Mouse (Mus musculus) limb, embryonic 15.5 days (tissue): ENCODE data around the gene Chn1. TPM values are rescaled to one million over a fixed set of nuclear protein-coding genes. Genes with fewer than 3 reads are reported as not detected.
A peak's percentile ranks its signal among the peaks of the same experiment; 100 is the strongest.

Experiments used
- ATAC-seq: fragments of 200-750 bp; cut with Nextera tagmentation; 2 replicates; pipeline ENCODE4 v1.8.0; 2017; ENCODE audit warnings: low read depth, moderate TSS enrichment; ENCODE audit not compliant: insufficient number of reproducible peaks, low FRiP score, low TSS enrichment
- H3K27ac ChIP-seq: fragments of 300-500 bp; sonication (generic); 2 replicates; pipeline ENCODE4 v1.5.1; 2015; ENCODE audit warnings: moderate library complexity, mild to moderate bottlenecking, inconsistent platforms
- H3K27me3 ChIP-seq: fragments of 300-500 bp; sonication (generic); 2 replicates; pipeline ENCODE4 v1.6.1; 2015; ENCODE audit warnings: inconsistent platforms
- H3K36me3 ChIP-seq: fragments of 300-500 bp; sonication (generic); 2 replicates; pipeline ENCODE4 v1.6.1; 2015; ENCODE audit warnings: inconsistent platforms
- H3K4me1 ChIP-seq: fragments of 300-500 bp; sonication (generic); 2 replicates; pipeline ENCODE4 v1.6.1; 2015; ENCODE audit warnings: inconsistent platforms
- H3K4me2 ChIP-seq: fragments of 300-500 bp; sonication (generic); 2 replicates; pipeline ENCODE4 v1.6.1; 2015; ENCODE audit warnings: mild to moderate bottlenecking, inconsistent platforms
- H3K4me3 ChIP-seq: fragments of 300-500 bp; sonication (generic); 2 replicates; pipeline ENCODE4 v1.5.1; 2015; ENCODE audit warnings: mild to moderate bottlenecking, inconsistent platforms
- H3K9ac ChIP-seq: fragments of 300-500 bp; sonication (generic); 2 replicates; pipeline ENCODE4 v1.6.1; 2015; ENCODE audit warnings: inconsistent platforms
- H3K9me3 ChIP-seq: fragments of 300-500 bp; sonication (generic); 2 replicates; pipeline ENCODE4 v1.6.1; 2016; ENCODE audit warnings: inconsistent platforms
- WGBS: fragments of 180-500 bp; shearing (Covaris S2); methylation state at CpG from one replicate; pipeline ENCODE4 v1.1.7; 2015; 5-methylcytosine and 5-hydroxymethylcytosine counted together
- polyA plus RNA-seq: library from polyadenylated mRNA; unstranded; fragments of >200 nt; fragmentation: Nextera tagmentation; extraction: Ambion mirVana; gene quantifications from 2 replicates; pipeline ENCODE4 v1.2.1, GENCODE M21; 2015

Chn1 gene
- polyA plus RNA-seq, 1 experiment from 2014 or later, result 20.2 TPM

DNA sequence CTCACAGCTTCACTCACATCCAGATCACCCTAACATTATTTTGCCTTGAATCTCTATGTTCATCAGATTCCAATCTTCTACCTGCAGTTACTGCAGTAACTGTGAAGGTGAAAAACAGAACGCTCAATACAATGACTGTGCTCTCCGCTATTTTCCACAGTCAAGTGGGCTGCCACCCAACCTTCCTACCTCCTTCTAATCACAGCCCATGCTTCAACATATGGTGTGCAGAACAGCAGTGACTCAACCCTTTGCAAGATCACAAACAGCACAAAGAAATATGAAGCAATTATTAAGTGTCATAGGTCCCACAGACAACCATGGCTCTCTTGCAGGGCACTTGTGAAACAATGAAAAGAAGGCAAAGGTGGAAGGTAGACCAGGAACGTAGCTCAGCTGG, 33.9 kb downstream of the Chn1 start:
- H3K4me2 ChIP-seq, result no peak overlapping the region
- no peaks in the 10 kb centered on the region for H3K9me3 ChIP-seq
- no peaks in the 10 kb centered on the region for H3K36me3 ChIP-seq
- H3K9ac ChIP-seq, result no peak overlapping the region
- H3K4me3 ChIP-seq, result no peak overlapping the region
- no peak overlapping the region for H3K27ac ChIP-seq
- H3K4me1 ChIP-seq, result no peaks in the 10 kb centered on the region
- ATAC-seq, result no peak
- WGBS, result 80% methylated on average over 3 of the region's 3 CpGs
- H3K27me3 ChIP-seq, result no peaks in the 10 kb centered on the region

DNA sequence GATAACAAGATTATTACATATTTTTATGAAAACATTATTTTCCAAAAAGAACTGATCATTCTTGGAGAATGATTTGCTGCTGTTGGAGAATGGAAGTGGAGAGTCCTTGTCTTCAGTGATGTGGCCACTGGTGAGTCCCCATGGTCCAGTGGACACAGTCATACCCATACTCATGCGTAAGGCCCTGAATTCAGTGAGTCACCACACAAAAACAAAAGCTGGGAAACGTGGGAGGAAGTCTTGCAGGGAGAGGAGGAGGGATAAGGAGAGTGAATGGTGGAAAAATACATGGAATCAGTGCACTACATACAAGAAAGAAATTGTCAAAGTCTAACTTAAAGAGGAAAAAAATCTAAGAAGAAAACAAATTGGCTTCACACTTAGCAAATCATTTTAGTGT, 47.3 kb downstream of the Chn1 start:
- Histone ChIP-seq H3K9me3 (no peaks in the 10 kb centered on the region), H3K4me3 (no peak overlapping the region), H3K9ac (no peak overlapping the region), H3K4me2 (no peak overlapping the region), H3K27me3 (no peaks in the 10 kb centered on the region), H3K27ac (no peak overlapping the region), H3K4me1 (no peaks in the 10 kb centered on the region), H3K36me3 (no peaks in the 10 kb centered on the region)
- no peak for ATAC-seq
- WGBS, result 75% methylated on average over 2 of the region's 2 CpGs

DNA sequence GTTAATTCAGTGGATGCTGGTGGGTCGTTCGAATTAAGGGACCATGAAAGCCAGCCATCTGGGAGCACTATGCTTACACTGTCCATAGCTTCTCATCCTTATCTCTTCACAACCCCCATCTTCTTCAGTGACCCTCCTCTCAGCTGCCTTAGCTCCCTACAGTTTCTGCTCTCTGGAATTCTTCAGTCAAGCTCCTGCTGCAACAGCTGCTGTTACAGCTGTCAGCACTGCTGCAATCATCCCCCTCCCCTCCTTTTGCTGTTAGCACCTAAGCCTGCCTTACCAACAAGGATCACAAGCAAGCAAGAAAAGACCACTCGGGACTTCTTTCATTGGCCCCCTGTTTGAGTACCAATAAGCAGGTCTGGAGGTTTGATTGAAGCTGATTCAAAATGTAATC, 50.2 kb downstream of the Chn1 start:
- no peak for ATAC-seq
- H3K36me3 ChIP-seq, result no peaks in the 10 kb centered on the region
- no peaks in the 10 kb centered on the region for H3K4me1 ChIP-seq
- no peak overlapping the region for H3K9ac ChIP-seq
- no peaks in the 10 kb centered on the region for H3K27me3 ChIP-seq
- H3K9me3 ChIP-seq, result no peaks in the 10 kb centered on the region
- H3K4me3 ChIP-seq, result no peak overlapping the region
- H3K4me2 ChIP-seq, result no peak overlapping the region
- 56% methylated on average over 3 of the region's 3 CpGs for WGBS
- no peak overlapping the region for H3K27ac ChIP-seq

DNA sequence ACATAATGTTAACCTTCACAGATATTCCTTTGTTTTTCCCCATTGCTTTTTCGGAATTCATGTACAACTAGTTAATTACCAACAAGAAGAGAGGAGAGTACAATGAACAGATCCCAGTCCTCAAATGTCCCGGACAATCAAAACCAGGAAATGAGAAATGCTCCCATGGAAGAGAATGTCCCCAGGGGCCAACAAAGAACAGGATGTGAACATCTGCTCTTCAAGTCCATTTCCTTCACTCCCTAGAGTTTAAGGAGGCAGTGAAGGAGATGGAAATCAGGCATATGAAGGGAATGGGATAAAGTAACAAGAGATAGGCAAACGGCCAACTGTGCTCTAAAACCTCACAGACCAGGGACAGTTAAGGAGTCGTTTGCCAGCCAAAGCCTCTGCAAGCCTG, 53.3 kb downstream of the Chn1 start:
- 14% methylated on average over 4 of the region's 4 CpGs for WGBS
- H3K36me3 ChIP-seq, result no peaks in the 10 kb centered on the region
- no peak overlapping the region for H3K9ac ChIP-seq
- no peak overlapping the region for H3K4me3 ChIP-seq
- no peak for ATAC-seq
- H3K4me2 ChIP-seq, result no peak overlapping the region
- H3K9me3 ChIP-seq, result no peaks in the 10 kb centered on the region
- H3K27me3 ChIP-seq, result no peaks in the 10 kb centered on the region
- H3K27ac ChIP-seq, result no peak overlapping the region
- H3K4me1 ChIP-seq, result no peaks in the 10 kb centered on the region

DNA sequence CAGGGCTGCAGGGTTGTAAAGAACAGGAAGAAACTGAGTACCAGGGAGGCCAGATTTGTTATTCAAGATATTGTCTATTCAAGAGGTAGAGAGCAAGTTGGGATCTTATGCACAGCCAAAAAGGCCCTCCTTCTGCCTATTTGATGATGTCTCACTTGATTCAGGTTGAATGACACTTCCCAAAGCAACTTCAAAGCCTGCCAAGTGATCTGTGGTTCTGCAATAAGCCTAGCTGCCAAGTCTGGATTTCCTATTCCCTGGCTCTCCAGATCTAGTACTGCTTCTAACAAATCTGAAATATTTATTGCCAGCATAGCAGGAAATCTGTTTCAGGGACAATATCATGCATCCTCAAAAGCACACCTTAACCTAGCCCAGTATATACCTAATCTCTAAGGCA, 62.7 kb downstream of the Chn1 start:
- no peaks in the 10 kb centered on the region for H3K27me3 ChIP-seq
- H3K4me2 ChIP-seq, result no peak overlapping the region
- no peak for ATAC-seq
- no peak overlapping the region for H3K27ac ChIP-seq
- no peak overlapping the region for H3K4me3 ChIP-seq
- no peaks in the 10 kb centered on the region for H3K9me3 ChIP-seq
- H3K4me1 ChIP-seq, result no peaks in the 10 kb centered on the region
- no peak overlapping the region for H3K9ac ChIP-seq
- no peaks in the 10 kb centered on the region for H3K36me3 ChIP-seq

DNA sequence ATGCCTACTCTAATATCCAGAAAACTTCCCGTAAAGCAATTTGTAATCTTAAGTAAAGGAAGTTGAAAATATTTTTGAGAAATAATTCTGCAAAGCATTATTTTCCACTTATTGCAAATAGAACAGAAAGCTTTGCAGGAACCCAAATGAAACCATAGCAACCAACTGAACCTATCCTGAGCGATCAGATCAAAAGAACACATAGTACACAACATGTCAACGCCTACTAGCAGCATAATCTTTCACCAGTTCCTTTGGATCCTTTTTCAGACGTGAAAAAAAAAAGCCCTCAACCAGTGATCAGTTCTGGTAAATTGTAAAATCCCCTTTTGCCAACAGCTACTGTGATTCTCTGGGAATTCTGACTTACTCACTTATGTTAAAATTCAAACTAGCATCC, 82.1 kb downstream of the Chn1 start:
- Histone ChIP-seq H3K27ac (no peak overlapping the region), H3K27me3 (no peaks in the 10 kb centered on the region), H3K4me3 (no peak overlapping the region), H3K36me3 (no peaks in the 10 kb centered on the region), H3K9me3 (no peaks in the 10 kb centered on the region), H3K9ac (no peak overlapping the region), H3K4me1 (no peaks in the 10 kb centered on the region), H3K4me2 (no peak overlapping the region)
- 61% methylated on average over 4 of the region's 4 CpGs for WGBS
- no peak for ATAC-seq

DNA sequence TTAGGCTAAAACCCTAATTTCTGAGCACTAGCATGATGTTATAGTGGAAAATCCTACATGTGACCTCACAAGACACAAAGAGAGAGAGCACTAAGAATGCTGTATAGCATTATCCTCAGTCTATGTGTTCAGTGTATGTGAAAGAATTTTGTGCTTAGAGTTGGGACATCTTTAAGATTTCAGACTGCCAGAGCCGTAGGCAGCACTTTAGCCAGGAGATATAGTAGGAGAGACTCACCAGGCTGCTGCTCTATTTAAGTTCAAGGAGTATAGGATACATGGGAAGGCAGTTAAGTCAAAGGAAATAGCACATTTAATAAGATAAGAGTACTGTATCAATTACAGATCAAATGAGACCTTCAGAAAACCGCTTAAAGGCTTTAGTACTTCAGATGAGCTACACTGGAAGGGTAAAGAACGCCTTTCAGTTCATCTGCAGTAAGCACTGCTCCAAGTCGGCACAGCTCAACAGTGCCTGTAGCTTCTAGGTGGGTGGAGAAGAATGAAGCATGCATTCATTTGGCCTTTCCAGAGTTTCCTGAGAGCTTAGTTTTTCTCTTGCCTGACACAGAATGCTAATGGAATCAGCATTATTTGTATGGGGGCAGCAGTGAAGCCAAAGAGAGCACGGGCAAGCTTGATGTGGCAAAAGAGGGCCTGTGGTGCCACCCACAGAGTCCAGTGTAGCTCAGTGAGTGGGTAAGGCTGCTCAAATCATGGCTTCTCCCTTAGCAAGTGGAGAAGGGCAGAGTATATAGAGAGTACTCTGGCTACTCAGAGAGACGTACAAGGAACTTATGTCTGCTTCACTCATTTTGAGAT, 84.2 kb downstream of the Chn1 start:
- Histone ChIP-seq H3K27me3 (no peaks in the 10 kb centered on the region), H3K4me2 (no peak overlapping the region), H3K9ac (no peak overlapping the region), H3K9me3 (0 out of 2 replicates have a peak, but pooled peaks cover 3% of the 10 kb centered on the region), H3K27ac (no peak overlapping the region), H3K4me3 (no peak overlapping the region), H3K4me1 (no peaks in the 10 kb centered on the region), H3K36me3 (no peaks in the 10 kb centered on the region)
- WGBS, result 62% methylated on average over 6 of the region's 6 CpGs
- no peak for ATAC-seq

DNA sequence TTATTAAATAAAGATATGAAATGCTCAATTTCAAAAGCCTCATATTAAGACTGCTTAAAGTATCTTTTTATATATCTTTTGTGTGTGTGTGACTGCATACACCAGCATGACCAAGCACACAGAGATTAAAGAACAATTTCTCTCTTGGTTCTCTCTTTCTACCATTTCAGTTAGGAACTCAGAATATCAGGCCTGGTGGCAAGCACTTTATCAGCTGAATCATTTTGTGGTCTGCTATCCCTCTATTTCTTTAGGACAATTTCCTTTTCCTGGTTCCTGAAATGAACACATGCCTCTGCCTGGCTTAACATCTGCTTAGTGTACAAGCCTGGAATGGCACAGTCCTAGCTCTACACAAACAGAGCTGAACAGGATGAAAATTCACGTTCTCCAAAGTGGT, 92.6 kb downstream of the Chn1 start:
- Histone ChIP-seq H3K4me1 (no peaks in the 10 kb centered on the region), H3K9me3 (0 out of 2 replicates have a peak, but pooled peaks cover under 1% of the 10 kb centered on the region), H3K27ac (0 out of 2 replicates have a peak overlapping the region, but pooled peaks have one; percentile 18), H3K27me3 (no peaks in the 10 kb centered on the region), H3K4me3 (no peak overlapping the region), H3K36me3 (no peaks in the 10 kb centered on the region), H3K4me2 (no peak overlapping the region), H3K9ac (no peak overlapping the region)
- 16% methylated on average over 1 of the region's 1 CpGs for WGBS
- ATAC-seq, result no peak

DNA sequence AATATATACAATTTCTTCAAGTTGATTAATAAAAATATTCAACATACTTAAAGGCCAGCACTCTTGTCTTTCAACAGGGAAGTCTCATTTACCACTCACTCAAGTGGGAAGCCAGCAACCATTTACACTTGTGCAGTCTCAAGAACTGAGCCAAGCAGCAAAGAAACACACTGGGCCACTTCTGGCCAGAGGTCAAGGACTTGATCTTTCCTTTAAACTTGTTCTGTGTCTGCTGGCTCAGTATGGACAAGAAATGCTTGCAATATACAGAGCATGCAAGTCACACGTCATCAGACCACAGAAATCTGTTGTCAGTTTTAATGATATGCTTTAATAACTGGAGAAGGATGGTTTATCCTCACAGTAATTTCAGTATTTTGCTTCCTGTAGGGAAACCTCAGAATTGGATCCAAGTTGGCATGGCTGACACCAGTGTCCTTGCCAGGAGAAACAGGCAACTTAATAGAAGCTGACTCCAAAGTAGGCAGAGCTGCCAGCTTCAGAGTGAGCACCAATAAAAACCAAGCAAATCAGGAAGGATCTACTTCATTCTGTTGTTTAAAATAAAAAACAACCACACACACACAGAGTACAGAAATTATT, 94.6 kb downstream of the Chn1 start:
- no peak for ATAC-seq
- H3K4me3 ChIP-seq, result no peak overlapping the region
- H3K36me3 ChIP-seq, result no peaks in the 10 kb centered on the region
- H3K27me3 ChIP-seq, result no peaks in the 10 kb centered on the region
- H3K4me1 ChIP-seq, result no peaks in the 10 kb centered on the region
- 61% methylated on average over 1 of the region's 1 CpGs for WGBS
- no peak overlapping the region for H3K9ac ChIP-seq
- no peaks in the 10 kb centered on the region for H3K9me3 ChIP-seq
- no peak overlapping the region for H3K27ac ChIP-seq
- H3K4me2 ChIP-seq, result no peak overlapping the region

DNA sequence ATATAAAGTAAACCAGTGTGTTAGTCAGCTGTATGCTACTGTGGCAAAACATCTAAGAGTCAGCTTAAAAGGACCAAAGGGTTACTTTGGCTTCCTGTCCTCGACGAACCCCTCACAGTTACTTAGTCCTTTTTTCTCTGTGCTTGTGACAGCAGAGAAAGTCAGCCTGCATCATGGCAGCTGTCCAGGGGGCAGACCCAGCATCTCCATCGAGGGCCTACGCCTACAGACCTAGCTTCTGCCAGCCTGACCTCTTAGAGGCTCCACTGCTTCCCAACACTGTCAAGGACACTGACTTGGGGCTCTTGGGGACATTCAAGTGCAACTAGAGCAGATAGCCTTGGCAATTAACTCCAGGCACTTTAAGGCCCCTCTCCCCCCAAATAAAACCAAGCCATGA, 106.5 kb downstream of the Chn1 start:
- no peak overlapping the region for H3K4me2 ChIP-seq
- WGBS, result 71% methylated on average over 4 of the region's 4 CpGs
- no peak for ATAC-seq
- H3K9ac ChIP-seq, result no peak overlapping the region
- H3K4me3 ChIP-seq, result no peak overlapping the region
- H3K27me3 ChIP-seq, result no peaks in the 10 kb centered on the region
- H3K4me1 ChIP-seq, result no peaks in the 10 kb centered on the region
- H3K9me3 ChIP-seq, result no peaks in the 10 kb centered on the region
- no peaks in the 10 kb centered on the region for H3K36me3 ChIP-seq
- H3K27ac ChIP-seq, result no peak overlapping the region

DNA sequence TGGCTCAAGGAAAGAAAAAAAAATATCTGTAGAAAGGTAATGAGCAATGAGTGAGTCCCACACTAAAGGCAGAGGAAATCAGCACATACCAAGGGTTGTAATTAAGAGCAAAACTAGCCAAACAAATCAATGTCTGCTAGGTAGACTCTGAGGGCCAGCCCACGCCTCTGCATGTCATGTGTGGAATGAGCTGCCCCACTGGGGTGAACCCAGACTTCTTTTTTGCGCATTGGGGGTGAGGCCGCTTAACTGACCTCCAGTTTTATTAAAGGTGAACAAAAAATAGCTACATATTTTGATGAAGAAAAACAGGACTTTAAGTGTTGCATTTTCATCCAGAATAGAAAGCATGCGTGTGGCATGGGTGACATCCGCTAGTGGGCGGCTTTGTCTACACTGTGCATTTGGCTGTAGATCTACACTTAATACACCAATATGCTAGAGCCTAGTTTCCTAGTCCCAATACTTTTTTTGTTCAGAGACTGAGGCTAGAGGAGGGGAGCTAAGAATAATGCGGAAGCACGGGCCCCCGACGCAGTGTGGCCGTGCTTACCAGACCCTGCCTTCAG, 114.5 kb downstream of the Chn1 start:
- Histone ChIP-seq H3K9me3 (no peaks in the 10 kb centered on the region), H3K27ac (no peak overlapping the region), H3K4me2 (peak overlapping the region; percentile 34; the same call in 1 of the 2 replicates), H3K36me3 (no peaks in the 10 kb centered on the region), H3K4me3 (no peak overlapping the region), H3K9ac (no peak overlapping the region), H3K27me3 (no peaks in the 10 kb centered on the region), H3K4me1 (peaks cover 5% of the 10 kb centered on the region)
- ATAC-seq, result no peak
- WGBS, result 86% methylated on average over 11 of the region's 11 CpGs
